Mouse (Mus musculus) brain, adult 2 months (tissue): Measurements from ENCODE around the gene Cdc20.

ENCODE experiments used
- DNase-seq: peaks from one replicate; pipeline ENCODE4 v3.0.0; 2011; ENCODE audit warnings: low read depth, low spot score

The Cdc20 gene

GRCm38 (mm10) chr4:118436820-118437603, at the start of gene Cdc20:
Gene Cdc20, minus strand, starts transcription at chr4:118437352.
- peak; percentile 98 for DNase-seq

- no peak for DNase-seq
These were observed 39.8 kb upstream of the Cdc20 start for GRCm38 (mm10) chr4:118476773-118477530.

- DNase-seq, result no peak
These were observed 35.5 kb upstream of the Cdc20 start for GRCm38 (mm10) chr4:118472687-118473086.

GRCm38 (mm10) chr4:118471281-118471680, 34.1 kb upstream of the Cdc20 start:
- no peak for DNase-seq

GRCm38 (mm10) chr4:118465697-118466163, 28.6 kb upstream of the Cdc20 start:
- no peak for DNase-seq

GRCm38 (mm10) chr4:118464956-118465355, 27.8 kb upstream of the Cdc20 start:
- DNase-seq, result peak; percentile 65

- peak; percentile 59 for DNase-seq
These were observed 20.3 kb upstream of the Cdc20 start, which contains the start of gene Mpl for GRCm38 (mm10) chr4:118457345-118457975. Gene Mpl, minus strand, starts transcription at chr4:118457513.

- peak; percentile 54 for DNase-seq
These were observed 9.4 kb upstream of the Cdc20 start for GRCm38 (mm10) chr4:118446415-118447153.

GRCm38 (mm10) chr4:118445781-118446414, 8.7 kb upstream of the Cdc20 start:
- peak; percentile 56 for DNase-seq

- peak; percentile 74 for DNase-seq
These were observed 7.9 kb upstream of the Cdc20 start for GRCm38 (mm10) chr4:118445088-118445487.

- no peak for DNase-seq
These were observed 689 bp upstream of the Cdc20 start for GRCm38 (mm10) chr4:118437829-118438253.

- no peak for DNase-seq
These were observed 4.8 kb downstream of the Cdc20 start for GRCm38 (mm10) chr4:118432332-118432731.

- DNase-seq, result no peak
These were observed 7.8 kb downstream of the Cdc20 start for GRCm38 (mm10) chr4:118429215-118429895.

GRCm38 (mm10) chr4:118428531-118429214, 8.5 kb downstream of the Cdc20 start:
- no peak for DNase-seq

GRCm38 (mm10) chr4:118427768-118428451, 9.2 kb downstream of the Cdc20 start, which contains the start of gene Elovl1:
Gene Elovl1, plus strand, starts transcription at chr4:118428093.
- peak; percentile 90 for DNase-seq

- no peak for DNase-seq
These were observed 9.8 kb downstream of the Cdc20 start for GRCm38 (mm10) chr4:118427415-118427767.

GRCm38 (mm10) chr4:118425374-118425773, 11.8 kb downstream of the Cdc20 start:
- DNase-seq, result no peak

- no peak for DNase-seq
These were observed 12.5 kb downstream of the Cdc20 start for GRCm38 (mm10) chr4:118424541-118425160.

GRCm38 (mm10) chr4:118421384-118421783, 15.8 kb downstream of the Cdc20 start:
- no peak for DNase-seq
